Mouse (Mus musculus) erythroblast, adult 5-6 weeks (primary cell): ENCODE measurements around the gene Scrn1. TPM values are rescaled to one million over a fixed set of nuclear protein-coding genes. Genes with fewer than 3 reads are reported as not detected.

Source experiments
- ATAC-seq: replicated peaks from 2 replicates; pipeline ENCODE4 v1.8.0; 2016; ENCODE audit warnings: moderate number of reproducible peaks, mild to moderate bottlenecking, moderate TSS enrichment, inconsistent platforms; ENCODE audit not compliant: poor library complexity, low FRiP score, severe bottlenecking
- total RNA-seq, 2 experiments: library from RNA; stranded (forward) in 1 of 2; stranded (reverse) in 1 of 2; fragments of 150-400 nt in 1 of 2; fragments of 200-764, 138-1000 nt in 1 of 2; gene quantifications; 2 replicates each; pipeline versions ENCODE4 v1.2.3 to v1.2.4; 2015 to 2017; ENCODE audit warnings: low replicate concordance in 2 of 2

Gene Scrn1
- total RNA-seq, 2 experiments from 2014 or later: not detected

DNA sequence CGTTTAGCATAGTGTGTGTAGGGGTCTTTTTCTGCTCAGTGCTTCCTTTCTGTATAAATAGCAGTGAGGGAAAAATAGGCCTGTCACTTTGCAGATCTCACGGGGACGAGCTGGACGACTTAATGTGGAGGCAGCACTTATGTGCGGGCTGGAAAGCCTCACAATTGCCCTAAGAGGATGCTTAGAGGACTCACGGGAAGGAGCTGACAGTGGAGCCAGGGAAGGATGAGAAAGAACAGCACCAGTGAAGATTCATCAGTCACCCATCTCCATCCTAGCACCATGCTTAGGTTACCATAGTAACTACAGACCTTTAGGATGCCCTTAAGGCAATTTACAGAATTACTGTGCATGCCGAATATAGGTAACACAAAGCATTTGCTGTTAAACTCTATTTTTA is 3.5 kb upstream of the Scrn1 start:
- no peak for ATAC-seq

DNA sequence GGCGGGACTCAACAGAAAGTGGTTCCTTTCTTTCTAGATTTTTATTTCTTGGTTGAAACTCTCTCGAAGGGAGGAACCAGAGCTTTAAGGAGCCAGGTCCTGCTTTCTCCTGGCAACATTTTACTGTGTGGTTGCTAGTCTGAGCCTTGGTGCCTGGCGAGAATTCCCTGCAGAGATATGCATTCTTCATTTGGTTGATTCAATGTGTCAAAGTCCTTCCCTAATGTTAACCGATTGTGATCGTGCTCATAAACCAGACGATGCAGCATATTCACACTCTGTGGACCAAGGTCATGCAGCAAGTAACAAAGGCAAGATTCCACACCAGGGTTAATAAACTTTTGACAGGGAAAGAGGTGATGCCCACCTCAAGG is 244 bp upstream of the Scrn1 start:
- no peak for ATAC-seq

DNA sequence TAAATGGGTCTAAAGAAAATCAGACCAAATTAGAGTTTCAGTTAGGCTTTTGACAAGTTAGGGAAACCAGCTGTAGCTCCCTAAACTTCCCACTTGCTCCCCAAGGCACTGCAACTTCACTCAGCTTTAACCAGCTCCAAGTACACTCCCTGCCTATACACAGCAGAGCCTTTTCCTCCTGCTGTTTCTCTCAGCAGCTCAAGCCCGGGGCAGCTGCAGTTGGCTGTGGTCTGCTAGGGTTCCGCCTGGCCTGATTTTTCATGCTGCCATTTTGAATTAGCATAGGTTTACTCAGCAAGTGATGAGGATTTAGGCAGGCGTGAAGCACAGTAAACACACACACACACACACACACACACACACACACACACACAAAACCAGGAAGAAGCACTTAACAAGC is 1.3 kb downstream of the Scrn1 start:
- ATAC-seq: no peak

DNA sequence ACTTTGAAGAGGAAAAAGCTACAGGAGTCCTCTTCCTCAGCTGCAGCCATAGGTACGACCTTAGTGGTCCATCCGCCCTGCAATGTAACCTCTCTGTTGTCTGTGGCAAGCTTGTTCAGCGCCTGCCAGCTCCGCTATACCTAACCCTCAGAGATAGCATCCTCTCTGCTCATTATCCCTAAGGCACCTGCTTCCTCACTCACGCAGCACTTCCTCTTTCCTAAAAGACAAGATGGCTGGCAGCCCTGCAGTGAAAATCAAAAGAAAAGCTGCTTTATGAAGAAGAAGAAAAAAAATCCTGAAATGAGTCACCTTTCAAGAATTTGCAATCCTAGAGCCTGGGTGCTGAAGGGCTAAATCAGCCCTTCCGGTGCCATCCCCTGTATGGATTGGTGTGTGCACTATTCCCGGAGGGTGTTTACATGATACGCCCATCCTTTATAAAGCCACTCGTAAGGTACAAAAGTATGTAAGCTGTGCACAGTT is 1.7 kb downstream of the Scrn1 start:
- no peak for ATAC-seq

DNA sequence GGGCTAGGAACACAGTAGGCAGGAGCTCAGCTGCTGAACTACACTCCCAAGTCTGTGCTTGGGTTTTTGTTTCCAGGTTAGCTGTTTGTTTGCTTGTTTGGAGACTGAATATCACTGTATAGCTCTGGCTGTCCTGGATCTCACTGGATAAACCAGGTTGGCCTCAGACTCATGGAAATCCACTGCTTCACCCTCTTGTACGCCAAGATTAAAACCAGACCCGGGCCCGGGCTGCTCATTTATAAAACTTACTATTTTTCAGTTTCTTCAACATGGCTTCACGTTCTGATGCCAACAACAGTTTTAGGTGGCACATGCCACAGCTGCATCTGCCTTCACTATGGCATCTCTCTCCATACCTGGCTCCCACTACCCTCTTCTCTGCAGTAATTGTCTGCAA is 2.7 kb downstream of the Scrn1 start:
- ATAC-seq: no peak

DNA sequence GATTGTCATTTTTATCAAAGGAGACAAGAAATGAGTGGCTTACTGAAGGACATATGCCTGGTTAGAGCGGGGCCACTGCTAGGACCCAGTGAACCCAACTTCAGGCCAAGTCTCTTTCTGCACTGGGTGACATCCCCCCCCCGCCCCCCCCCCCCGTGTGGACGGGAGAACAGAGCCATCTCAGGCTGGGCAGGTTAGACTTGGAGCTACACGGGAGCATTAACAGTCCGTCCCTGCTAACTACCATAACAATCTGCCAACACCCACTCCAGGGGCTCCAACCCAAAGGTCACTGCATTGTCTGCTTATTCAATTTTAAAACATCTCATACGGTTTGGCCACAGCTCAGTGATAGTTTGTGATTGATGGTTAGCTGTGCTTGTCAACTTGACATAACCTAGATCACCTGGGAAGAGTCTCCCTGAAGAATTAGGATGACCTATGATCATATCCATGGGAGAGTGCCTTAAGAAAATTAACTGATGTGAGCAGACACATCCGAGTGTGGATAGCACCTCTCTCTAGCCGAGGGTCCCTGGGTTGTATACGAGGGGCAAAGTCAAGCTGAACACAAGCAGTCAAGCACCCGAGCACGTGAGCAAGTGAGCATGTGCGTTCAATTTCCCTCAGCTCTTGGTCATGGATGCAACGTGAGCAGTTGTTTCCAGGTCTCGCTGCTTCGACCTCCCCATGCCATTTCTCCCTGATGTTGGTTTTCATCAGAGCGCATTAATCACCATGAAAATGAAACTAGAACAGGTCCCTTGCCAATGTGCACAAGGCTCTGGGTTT is 4.1 kb downstream of the Scrn1 start:
- ATAC-seq: no peak

DNA sequence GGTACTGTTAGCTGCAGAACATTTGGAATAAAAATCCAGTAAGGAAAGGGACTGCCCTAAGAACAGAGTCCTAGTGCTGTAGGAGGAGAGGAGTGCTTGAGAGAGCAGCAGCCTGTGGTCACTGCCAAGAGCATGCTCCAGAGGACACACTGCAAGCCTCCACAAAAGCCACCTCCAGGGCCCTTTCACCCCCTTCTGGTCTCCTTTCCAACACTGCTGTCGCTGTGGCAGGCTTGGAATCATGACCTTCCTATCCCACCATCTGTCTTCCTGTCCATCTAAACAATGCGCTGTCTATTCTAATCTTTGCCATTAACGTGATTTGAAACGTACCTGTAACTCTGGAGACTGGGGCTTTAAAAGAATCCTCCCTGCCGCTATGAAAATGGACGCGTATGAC is 7.8 kb downstream of the Scrn1 start:
- ATAC-seq: no peak

DNA sequence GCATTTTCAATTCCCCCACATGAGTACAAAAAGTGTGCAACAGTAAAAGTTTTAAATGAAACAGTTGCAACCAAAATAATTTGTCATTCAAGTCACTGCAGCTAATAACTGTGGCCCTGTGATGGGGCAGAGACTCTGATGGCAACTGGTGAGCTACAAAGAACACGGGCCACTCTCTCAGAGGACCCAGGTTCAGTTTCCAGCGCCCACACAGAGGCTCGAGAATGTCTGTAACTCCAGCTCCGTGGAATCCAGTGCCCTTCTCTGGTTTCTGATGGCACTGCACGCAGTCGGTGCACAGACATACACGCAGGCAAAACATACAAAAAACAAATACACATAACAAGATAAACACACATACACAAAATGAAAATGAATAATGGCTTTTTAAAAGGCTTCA is 8.6 kb downstream of the Scrn1 start:
- ATAC-seq: no peak

DNA sequence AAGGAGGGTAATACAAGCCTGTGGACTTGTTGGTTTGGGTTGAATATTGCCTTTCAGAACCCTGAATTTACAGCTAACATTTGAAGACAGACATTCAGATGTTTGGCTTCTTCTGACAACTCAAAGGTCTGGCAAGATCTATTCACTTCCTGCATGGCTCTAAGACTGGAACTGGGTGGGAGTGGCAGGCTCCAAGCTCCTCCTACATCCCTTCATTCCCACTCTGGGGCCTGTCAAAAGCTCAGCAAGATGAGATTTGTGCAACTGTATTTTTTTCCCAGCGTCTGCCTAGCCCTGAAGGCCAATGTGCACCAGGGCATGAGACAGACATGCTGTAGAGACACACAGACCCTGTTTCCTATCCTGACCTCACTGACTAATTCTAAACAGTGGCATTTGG is 10.5 kb downstream of the Scrn1 start:
- no peak for ATAC-seq

DNA sequence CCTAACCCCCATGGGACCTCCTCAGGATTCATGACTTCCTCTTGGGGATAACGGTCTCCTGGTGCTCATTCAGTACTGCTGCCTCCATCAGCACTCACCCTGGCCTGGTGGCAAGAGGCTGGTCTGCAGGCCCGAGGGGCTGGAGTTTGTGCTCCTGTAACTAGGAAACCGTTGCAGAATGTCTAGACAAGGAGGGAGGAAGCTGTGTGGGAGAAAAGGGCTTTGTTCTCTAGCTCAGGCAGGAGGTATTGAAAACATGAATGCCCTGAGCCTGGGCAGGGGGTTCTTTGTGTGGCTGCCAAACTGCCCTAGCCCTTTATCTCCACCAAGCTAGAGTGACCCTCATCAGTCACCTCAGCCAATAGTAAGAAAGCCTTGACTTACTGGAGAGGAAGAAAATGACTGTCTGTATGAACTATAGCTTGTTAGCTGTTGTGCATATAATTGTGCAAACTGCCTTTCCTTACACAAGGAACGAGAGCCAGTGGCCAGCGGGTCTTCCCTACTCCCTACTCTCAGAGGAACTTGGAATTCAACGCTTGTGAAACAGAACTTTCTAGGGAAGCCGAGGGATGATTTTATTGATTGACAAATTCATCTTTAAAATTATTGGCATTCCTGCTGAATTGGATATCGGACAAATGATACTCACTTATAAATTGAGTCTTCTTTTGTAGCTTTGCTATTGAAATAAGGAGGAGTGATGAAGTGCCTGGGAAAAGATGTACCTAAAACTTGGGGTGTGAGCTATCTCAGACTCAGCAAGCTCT is 11.8 kb downstream of the Scrn1 start:
- no peak for ATAC-seq

DNA sequence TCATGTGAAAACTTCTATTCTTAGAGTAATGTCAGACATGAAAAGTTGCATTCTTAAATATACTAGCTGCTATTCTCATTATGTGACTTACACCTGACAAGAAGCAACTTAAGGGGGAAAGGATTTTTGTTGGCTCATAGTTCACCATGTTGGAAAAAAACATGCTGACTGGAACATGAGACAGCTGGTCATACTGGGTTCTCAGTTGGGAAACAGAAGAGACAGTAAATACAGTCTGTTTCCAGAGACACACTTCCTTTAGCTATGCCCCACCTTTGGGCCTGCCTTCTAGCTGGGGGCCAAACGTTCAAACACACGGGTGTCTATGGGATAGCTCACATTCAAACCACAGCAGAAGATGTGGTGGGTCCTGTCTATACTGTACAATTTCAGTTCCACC is 12.7 kb downstream of the Scrn1 start:
- ATAC-seq: no peak

DNA sequence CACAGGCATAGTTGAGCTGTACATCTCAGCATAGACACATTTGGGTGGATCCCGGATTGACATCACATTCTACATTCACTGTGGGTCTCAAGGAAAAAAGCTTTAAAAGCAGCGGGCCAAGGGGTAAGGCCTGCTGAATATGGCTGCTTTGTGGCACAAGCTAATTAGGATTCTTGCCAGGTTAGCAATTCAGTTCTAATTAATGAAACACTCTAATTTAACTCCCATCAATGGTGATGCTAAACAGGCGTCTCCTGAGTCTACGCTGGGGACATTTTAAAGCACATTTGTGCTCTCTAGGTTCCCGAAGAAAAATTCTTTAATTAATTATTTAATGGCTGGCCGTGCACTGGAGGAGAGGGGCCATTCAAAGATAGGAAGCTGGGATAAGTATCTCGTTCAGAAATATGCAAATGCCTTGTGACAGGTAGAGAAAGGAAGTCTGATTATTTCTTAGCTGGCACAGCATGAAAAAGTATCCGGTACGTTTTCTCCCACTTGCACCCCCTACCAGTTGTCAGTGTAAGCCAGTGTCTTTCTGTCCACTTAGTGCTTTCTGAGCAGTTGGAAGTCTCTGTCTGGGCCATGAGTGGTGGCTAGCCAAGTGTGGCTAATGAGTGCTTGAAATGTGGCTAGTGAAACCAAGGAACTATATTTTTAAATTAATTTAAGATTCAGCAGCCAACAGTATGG is 13.4 kb downstream of the Scrn1 start:
- no peak for ATAC-seq

DNA sequence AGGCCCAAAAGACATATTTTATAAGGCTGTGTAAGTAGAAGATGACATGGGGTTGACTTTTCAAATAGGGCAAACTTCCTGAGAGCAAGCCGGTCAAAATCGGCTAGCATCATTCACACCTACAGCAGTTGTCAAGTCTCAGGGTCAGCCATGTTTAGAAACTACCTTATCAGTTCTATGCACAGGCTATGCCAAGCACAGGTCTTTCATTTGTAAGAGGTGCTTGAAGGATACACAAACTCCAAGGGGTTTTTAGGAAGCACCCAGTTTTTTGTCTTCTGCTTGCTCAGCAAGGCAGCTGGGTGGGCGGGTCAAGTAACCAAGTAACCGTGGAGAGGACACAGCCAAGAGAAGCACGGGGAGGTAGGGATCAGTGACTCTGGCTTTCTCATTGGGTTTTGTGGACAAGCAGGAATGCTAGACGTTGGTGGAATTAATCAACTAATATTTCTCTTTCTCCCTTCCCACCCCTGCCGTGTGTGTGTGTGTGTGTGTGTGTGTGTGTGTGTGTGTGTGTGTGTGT is 15.4 kb downstream of the Scrn1 start:
- ATAC-seq: no peak

DNA sequence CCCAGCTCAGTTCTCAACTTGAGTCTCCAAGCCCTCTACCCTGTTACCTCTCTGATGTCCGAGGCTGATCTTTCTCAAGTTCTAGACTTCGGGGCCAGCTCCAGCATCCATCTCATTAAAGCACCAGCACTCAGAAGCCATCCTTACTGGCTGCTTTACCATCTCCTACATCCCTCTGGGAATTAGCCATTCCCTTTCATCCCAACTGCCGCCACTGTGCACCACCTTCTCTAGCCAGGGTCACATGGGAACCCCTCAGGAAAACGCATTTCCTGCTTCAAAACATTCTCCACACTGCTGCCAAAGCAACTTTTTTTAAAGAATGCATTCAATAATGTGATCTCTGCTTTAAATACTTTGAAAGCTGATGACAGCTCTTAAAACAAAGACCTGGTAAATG is 17.0 kb downstream of the Scrn1 start:
- no peak for ATAC-seq

DNA sequence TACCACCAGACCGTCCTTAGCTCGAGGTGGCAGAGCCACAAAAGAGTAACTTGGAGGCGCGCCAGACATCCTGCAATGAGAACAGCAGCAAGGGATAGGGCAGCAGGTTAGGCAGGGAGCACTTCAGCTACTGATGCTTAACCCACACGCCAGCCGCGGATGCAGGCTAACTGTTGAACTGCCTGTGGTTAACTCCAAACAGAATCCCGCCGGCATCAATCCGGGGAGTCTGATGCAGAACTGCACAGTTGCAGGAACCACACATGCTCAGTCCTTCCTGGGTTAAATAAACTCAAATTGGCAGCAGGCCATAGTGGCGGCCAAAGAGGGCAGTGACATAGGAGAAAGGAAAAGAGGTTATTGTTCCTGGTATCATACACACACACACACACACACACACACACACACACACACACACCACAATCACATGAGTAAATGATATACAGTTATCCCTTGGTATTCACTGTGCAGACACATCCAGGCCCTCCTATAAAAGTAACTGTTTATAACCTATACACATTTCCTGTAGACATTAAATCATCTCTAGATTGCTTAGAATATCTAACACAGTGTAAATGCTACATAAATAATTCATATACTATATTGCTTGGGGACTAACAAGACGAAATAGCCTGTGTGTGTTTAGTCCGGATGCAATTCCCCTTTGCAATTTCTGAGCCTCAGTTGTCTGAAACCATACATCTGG is 17.8 kb downstream of the Scrn1 start:
- ATAC-seq: no peak

DNA sequence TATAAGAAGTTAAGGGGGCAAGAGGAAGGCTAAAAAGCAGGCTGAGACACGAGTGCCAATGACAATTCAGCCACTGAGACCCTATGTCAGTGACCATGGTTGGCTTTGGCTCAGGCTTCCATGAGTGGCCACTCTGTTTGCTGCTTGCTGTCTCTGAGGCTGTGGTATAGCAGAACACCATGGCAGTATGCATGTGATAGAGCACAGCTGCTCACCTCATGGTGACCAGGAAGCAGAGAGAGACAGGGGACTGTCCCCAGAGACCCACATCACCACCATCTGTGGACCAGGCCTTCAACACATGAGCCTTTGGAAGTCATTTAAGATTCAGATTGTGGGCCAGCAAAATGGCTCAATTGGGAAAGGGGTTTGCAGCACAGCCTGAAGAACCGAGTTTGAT is 22.6 kb downstream of the Scrn1 start:
- ATAC-seq: no peak

DNA sequence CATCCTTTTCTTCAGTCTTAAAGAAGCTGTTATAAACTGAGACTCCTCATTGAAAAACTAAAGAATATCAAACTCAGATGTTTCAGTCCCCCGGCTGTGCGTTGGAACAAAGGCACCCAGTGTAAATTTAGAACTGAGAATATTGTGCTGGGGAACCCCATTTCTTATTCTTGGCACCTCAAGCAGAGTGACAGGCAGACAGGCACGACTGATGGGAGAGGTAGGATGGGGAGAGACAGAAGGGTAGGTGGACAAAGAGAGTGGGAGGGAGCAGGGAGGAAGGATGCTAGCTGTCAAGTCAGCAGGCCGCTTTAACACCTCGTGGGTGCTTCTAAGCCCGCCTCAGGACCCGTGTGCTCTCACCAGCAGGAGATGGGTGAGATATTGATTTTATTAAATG is 23.5 kb downstream of the Scrn1 start:
- no peak for ATAC-seq

DNA sequence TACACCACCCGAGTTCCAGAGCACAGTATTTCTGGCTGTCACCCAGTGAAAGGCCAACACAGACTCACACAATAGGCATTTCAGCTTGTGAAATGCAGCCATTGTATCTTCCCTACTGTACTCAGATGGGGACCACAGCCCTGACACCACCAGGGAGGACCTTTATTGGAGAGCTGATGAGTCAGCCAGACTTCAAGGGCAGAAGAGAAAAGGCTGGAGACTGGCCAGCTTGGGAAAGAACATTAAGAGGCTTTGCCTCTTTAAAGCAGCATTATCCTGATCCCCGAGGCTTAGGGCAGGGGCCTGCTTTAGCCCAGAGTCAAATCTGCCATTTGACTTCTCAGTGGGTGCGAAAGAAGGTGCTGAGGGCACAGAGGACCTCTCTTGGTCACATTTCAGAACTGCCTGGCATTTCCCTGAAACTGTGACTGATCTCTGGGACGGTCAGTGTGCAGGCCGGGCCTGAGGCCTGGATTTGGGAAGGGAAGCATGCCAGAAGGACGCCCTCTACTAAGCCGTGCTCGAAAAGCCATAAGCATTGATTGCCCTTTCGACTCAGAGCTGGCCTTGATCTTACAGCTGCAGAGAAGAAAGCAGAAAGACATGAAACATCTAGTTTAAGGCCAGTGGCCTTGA is 25.9 kb downstream of the Scrn1 start:
- no peak for ATAC-seq

DNA sequence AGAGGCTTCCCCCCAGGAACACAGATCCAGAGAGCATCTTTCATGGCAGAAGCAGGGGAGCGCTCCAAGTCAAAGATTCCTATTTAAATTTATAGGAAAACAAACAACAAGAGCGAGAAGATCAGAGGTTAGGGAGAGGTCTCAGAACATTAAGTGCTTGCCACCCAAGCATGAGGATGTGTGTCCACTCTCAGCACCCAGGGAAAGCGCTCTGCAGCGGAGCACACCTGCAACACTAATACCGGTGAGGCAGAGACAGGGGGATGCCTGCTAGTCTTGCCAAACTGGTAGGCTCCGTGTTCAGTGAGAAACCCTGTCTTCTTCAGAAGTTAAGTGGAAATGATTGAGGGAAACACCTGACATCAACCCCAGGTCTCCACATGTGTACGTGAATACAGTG is 26.9 kb downstream of the Scrn1 start:
- no peak for ATAC-seq

DNA sequence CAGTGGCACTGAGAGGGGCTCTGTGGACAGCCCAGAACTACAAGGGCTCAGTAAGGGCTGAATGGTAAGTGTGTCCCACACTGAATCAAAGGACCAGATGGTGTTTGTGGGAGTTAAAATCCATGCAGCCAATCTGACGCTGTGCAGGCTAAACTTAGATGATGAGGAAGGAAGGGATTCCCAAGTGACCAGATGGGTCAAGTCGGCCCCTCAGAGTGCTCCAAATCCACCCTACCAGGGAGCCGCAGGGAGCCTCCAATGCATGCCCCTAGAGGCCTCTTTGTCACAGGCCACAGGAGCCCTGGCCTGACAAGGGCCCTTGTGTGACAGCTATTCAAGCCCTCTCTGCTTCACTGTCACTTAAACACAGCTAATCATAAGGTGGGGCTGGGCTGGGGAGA is 27.5 kb downstream of the Scrn1 start:
- ATAC-seq: no peak
